Mouse (Mus musculus) hindbrain, postnatal 0 days (tissue): ENCODE results near the gene Tprgl. TPM values are rescaled to one million over a fixed set of nuclear protein-coding genes. Genes with fewer than 3 reads are reported as not detected.
A peak's percentile ranks its signal among the peaks of the same experiment; 100 is the strongest.

ENCODE experiments used
- ATAC-seq: fragments of 200-750 bp; cut with Nextera tagmentation; 2 replicates; pipeline ENCODE4 v1.8.0; 2017; ENCODE audit warnings: mild to moderate bottlenecking, moderate TSS enrichment, moderate library complexity
- DNase-seq: peaks from one replicate; pipeline ENCODE4 v3.0.0-alpha.2; 2015; ENCODE audit warnings: low spot score
- H3K27ac ChIP-seq: fragments of 300-500 bp; sonication (generic); 2 replicates; pipeline ENCODE4 v1.5.1; 2014; ENCODE audit warnings: mild to moderate bottlenecking
- H3K27me3 ChIP-seq: fragments of 300-500 bp; sonication (generic); 2 replicates; pipeline ENCODE4 v1.6.1; 2014; ENCODE audit warnings: low read length, mixed read lengths; ENCODE audit not compliant: insufficient read depth
- H3K36me3 ChIP-seq: fragments of 300-500 bp; sonication (generic); 2 replicates; pipeline ENCODE4 v1.6.1; 2014; ENCODE audit warnings: low read length, mixed read lengths; ENCODE audit not compliant: insufficient read depth
- H3K4me1 ChIP-seq: fragments of 300-500 bp; sonication (generic); 2 replicates; pipeline ENCODE4 v1.6.1; 2014; ENCODE audit warnings: antibody characterized with exemption, low read length, mixed read lengths; ENCODE audit not compliant: insufficient read depth
- H3K4me2 ChIP-seq: fragments of 300-500 bp; sonication (generic); 2 replicates; pipeline ENCODE4 v1.6.1; 2014; ENCODE audit warnings: low read depth, mild to moderate bottlenecking, low read length, moderate library complexity, mixed read lengths
- H3K4me3 ChIP-seq: fragments of 300-500 bp; sonication (generic); 2 replicates; pipeline ENCODE4 v1.5.1; 2014; ENCODE audit warnings: low read length
- H3K9ac ChIP-seq: fragments of 300-500 bp; sonication (generic); replicated peaks from 2 replicates; pipeline ENCODE4 v1.6.1; 2014; ENCODE audit warnings: mild to moderate bottlenecking, low read length, moderate library complexity, mixed read lengths
- H3K9me3 ChIP-seq: fragments of 300-500 bp; sonication (generic); 2 replicates; pipeline ENCODE4 v1.6.1; 2016; ENCODE audit warnings: low read length, mixed read lengths
- CTCF ChIP-seq: IDR thresholded peaks from 2 replicates; pipeline ENCODE4 v1.5.1; 2016; ENCODE audit warnings: antibody characterized with exemption, control low read depth, low read depth
- WGBS: fragments of 180-500 bp; shearing (Covaris S2); extraction: QIAGEN DNeasy Blood & Tissue Kit; methylation state at CpG from one replicate; pipeline ENCODE4 v1.1.7; 2014; 5-methylcytosine and 5-hydroxymethylcytosine counted together
- polyA plus RNA-seq: library from polyadenylated mRNA; unstranded; fragments of >200 nt; fragmentation: Nextera tagmentation; extraction: Ambion mirVana; gene quantifications from 2 replicates; pipeline ENCODE4 v1.2.1, GENCODE M21; 2015
- total RNA-seq: library from RNA; depleted of rRNA; stranded (reverse); fragments of >200 nt; gene quantifications from 2 replicates; pipeline ENCODE4 v1.2.3, GENCODE M21; 2014; rRNA removed

The Tprgl gene
- total and polyA plus RNA-seq, 2 experiments from 2014 or later: 212 to 239 TPM

DNA sequence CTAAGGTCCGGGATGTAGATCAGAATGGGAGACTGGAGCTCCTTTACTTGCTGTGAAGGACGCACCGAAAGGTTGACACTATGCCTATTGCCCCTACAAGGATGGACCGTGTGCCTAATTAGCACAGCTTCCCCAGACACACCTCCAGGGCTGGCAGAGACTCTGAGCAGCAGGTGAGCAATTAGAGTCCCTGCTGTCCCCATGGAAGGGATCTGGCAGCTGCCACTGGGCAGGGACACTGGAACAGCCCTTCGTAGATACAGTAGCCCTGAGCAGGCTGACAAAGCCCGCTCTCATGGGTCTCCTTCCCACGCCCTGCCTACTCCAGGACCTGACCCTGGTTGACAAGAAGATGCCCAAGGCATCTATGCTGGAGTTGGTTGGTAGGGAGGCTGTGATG is 38.1 kb downstream of the Tprgl start:
- no peak for TF ChIP-seq CTCF
- no peaks in the 10 kb centered on the region for H3K4me1 ChIP-seq
- H3K9ac ChIP-seq: no peak overlapping the region
- no peaks in the 10 kb centered on the region for H3K9me3 ChIP-seq
- no peaks in the 10 kb centered on the region for H3K27me3 ChIP-seq
- no peak overlapping the region for H3K27ac ChIP-seq
- WGBS: 66% methylated on average over 7 of the region's 7 CpGs
- no peak overlapping the region for H3K4me2 ChIP-seq
- ATAC-seq (no peak), DNase-seq (no peak)
- no peak overlapping the region for H3K4me3 ChIP-seq
- no peaks in the 10 kb centered on the region for H3K36me3 ChIP-seq

- no peak for TF ChIP-seq CTCF
- no peak overlapping the region for H3K4me3 ChIP-seq
- WGBS: 72% methylated on average over 11 of the region's 11 CpGs
- H3K9me3 ChIP-seq: no peaks in the 10 kb centered on the region
- H3K36me3 ChIP-seq: no peaks in the 10 kb centered on the region
- no peaks in the 10 kb centered on the region for H3K27me3 ChIP-seq
- no peaks in the 10 kb centered on the region for H3K4me1 ChIP-seq
- no peak overlapping the region for H3K27ac ChIP-seq
- H3K9ac ChIP-seq: no peak overlapping the region
- DNase-seq (no peak), ATAC-seq (no peak)
- no peak overlapping the region for H3K4me2 ChIP-seq
Observed at GRCm38 (mm10) chr4:154121800-154122199, 38.7 kb downstream of the Tprgl start.

- DNase-seq: no peak
- WGBS: 68% methylated on average over 9 of the region's 9 CpGs
Observed at GRCm38 (mm10) chr4:154119208-154119607, 41.3 kb downstream of the Tprgl start.

GRCm38 (mm10) chr4:154118782-154119181 is 41.7 kb downstream of the Tprgl start:
- no peak for DNase-seq
- H3K9me3 ChIP-seq: no peaks in the 10 kb centered on the region
- no peak for TF ChIP-seq CTCF
- no peak overlapping the region for H3K9ac ChIP-seq
- H3K4me1 ChIP-seq: no peaks in the 10 kb centered on the region
- no peaks in the 10 kb centered on the region for H3K27me3 ChIP-seq
- H3K4me2 ChIP-seq: no peak overlapping the region
- H3K36me3 ChIP-seq: no peaks in the 10 kb centered on the region
- WGBS: 59% methylated on average over 9 of the region's 9 CpGs
- 0 out of 2 replicates have a peak, but pooled peaks have one; percentile 18 for ATAC-seq
- H3K27ac ChIP-seq: no peak overlapping the region
- no peak overlapping the region for H3K4me3 ChIP-seq

More at GRCm38 (mm10) chr4:154119208-154119607, 41.3 kb downstream of the Tprgl start:
- ATAC-seq: 0 out of 2 replicates have a peak, but pooled peaks have one; percentile 15
- no peak for TF ChIP-seq CTCF
- no peak overlapping the region for H3K9ac ChIP-seq
- no peaks in the 10 kb centered on the region for H3K9me3 ChIP-seq
- no peaks in the 10 kb centered on the region for H3K36me3 ChIP-seq
- H3K27me3 ChIP-seq: no peaks in the 10 kb centered on the region
- no peaks in the 10 kb centered on the region for H3K4me1 ChIP-seq
- no peak overlapping the region for H3K27ac ChIP-seq
- H3K4me2 ChIP-seq: no peak overlapping the region
- H3K4me3 ChIP-seq: no peak overlapping the region

DNA sequence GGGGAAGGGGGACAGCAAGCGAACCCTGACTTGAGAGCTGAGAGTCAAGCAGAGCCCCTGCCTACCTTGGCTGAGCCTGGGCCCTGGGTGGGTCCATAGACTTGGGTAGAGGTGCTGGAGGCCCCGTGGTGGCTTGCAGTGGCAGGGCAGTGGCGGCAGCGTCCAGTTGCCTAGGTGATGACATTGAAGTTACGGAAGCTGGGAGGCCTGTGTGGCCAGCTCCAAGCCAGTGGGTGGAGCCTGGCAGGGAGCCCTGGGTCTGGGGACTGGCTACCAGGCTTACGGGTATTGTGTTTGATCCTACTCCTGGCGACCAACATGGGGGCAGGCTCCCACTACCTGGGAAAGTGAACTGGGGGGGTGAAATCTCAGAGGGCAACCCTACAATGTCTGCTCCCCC is 44.0 kb downstream of the Tprgl start:
- DNase-seq: no peak
- H3K4me3 ChIP-seq: no peak overlapping the region
- no peaks in the 10 kb centered on the region for H3K9me3 ChIP-seq
- H3K4me1 ChIP-seq: no peaks in the 10 kb centered on the region
- H3K4me2 ChIP-seq: no peak overlapping the region
- TF ChIP-seq CTCF: no peak
- H3K9ac ChIP-seq: no peak overlapping the region
- no peaks in the 10 kb centered on the region for H3K27me3 ChIP-seq
- H3K27ac ChIP-seq: no peak overlapping the region
- no peaks in the 10 kb centered on the region for H3K36me3 ChIP-seq
- ATAC-seq: no peak
- 30% methylated on average over 7 of the region's 7 CpGs for WGBS

DNA sequence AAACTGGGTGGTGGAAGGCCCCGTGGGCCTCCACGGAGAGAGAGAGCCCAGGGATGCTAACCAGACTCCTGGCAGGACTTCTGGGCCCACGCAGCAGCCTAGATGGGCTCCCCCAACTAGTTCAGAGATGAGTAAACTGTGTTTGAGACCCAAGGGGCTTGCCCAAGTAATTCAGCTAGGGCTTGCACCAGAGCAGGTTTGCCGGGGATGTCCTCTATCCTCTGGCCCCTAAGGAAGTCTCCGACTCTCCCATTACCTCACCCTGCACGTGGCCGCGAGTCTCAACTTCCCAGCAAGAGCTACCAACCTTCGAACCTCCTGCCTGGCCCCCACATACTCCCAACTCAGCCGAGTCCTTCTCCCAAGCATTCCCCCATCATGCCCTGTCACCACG is 50.6 kb downstream of the Tprgl start:
- Histone ChIP-seq H3K4me3 (no peak overlapping the region), H3K36me3 (no peaks in the 10 kb centered on the region), H3K27ac (peak overlapping the region; percentile 42; the same call in 1 of the 2 replicates), H3K4me1 (0 out of 2 replicates have a peak, but pooled peaks cover 5% of the 10 kb centered on the region), H3K4me2 (peak overlapping the region; percentile 10; the same call in 1 of the 2 replicates), H3K9ac (no peak overlapping the region), H3K27me3 (no peaks in the 10 kb centered on the region), H3K9me3 (no peaks in the 10 kb centered on the region)
- no peak for TF ChIP-seq CTCF
- no peak for ATAC-seq
- WGBS: 70% methylated on average over 11 of the region's 11 CpGs
- DNase-seq: no peak

DNA sequence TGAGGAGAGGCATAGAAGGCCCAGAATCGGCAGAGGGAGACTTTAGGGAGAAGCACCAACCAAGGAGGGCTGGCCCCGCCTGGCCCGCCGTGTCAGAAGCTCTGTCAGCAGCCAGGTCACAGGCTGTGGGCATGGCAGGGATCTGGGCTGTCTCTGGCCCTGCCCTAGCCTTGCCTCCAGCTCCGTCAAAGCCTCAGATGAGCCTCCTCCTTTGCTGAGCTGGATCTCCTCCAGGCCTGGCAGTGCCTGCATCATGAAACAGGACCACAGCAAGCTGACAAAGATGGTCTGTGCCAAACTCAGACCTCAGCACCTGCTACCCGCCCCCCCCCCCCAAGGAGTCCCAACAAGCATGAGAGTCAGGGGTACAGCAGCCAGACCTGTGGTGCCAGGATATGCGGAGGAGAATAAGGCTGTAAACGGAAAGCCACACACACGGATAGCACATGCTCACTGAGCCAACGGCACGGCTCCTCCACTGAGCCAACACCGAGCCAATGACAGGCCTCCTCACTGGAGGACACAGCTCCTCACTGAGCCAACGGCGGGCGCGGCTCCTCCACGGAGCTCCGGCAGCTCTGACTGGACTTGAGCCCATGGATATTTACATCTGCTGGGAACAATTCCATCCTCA is 51.1 kb downstream of the Tprgl start:
- peak overlapping the region; percentile 42; the same call in 1 of the 2 replicates for H3K27ac ChIP-seq

More for the DNA sequence above, 51.1 kb downstream of the Tprgl start:
- Histone ChIP-seq H3K4me2 (peak overlapping the region; percentile 10; the same call in 1 of the 2 replicates), H3K9ac (no peak overlapping the region), H3K36me3 (no peaks in the 10 kb centered on the region), H3K27me3 (no peaks in the 10 kb centered on the region; the same call in 1 of the 2 replicates), H3K4me1 (0 out of 2 replicates have a peak, but pooled peaks cover 5% of the 10 kb centered on the region), H3K4me3 (no peak overlapping the region), H3K9me3 (no peaks in the 10 kb centered on the region)
- DNase-seq (peak; percentile 77), ATAC-seq (peak; percentile 85)
- TF ChIP-seq CTCF: no peak
- WGBS: 29% methylated on average over 18 of the region's 18 CpGs

Other genes with a start within 250 kb of the Tprgl start
- 18.9 and 47.4 TPM in 2 replicates for gene A430005L14Rik, start 203.4 kb downstream of the Tprgl start, total RNA-seq
- 45.3 and 48.2 TPM in 2 replicates for gene A430005L14Rik, start 203.4 kb downstream of the Tprgl start, polyA plus RNA-seq
- 15.1 and 25.7 TPM in 2 replicates for gene Dffb, start 185.5 kb downstream of the Tprgl start, total RNA-seq
- 10.6 and 13.1 TPM in 2 replicates for gene Dffb, start 185.5 kb downstream of the Tprgl start, polyA plus RNA-seq
- gene Cep104, start 185.5 kb downstream of the Tprgl start, total RNA-seq: 11.2 and 11.7 TPM in 2 replicates
- gene Cep104, start 185.5 kb downstream of the Tprgl start, polyA plus RNA-seq: 11.6 and 13.9 TPM in 2 replicates
- gene Lrrc47, start 148.9 kb downstream of the Tprgl start, total RNA-seq: 24.2 and 32.1 TPM in 2 replicates
- gene Lrrc47, start 148.9 kb downstream of the Tprgl start, polyA plus RNA-seq: 17.6 and 22.0 TPM in 2 replicates
- 12.4 and 20.7 TPM in 2 replicates for gene Smim1, start 134.4 kb downstream of the Tprgl start, total RNA-seq
- 17.1 and 17.7 TPM in 2 replicates for gene Smim1, start 134.4 kb downstream of the Tprgl start, polyA plus RNA-seq
- gene Ccdc27, start 118.0 kb downstream of the Tprgl start, total RNA-seq: not detected in 2 replicates
- gene Ccdc27, start 118.0 kb downstream of the Tprgl start, polyA plus RNA-seq: not detected in 2 replicates
- gene Trp73, start 20.5 kb downstream of the Tprgl start, total RNA-seq: 0.83 and 1.2 TPM in 2 replicates
- 0.96 and 1.3 TPM in 2 replicates for gene Trp73, start 20.5 kb downstream of the Tprgl start, polyA plus RNA-seq
- 55.0 and 76.7 TPM in 2 replicates for gene Wrap73, start 18.3 kb downstream of the Tprgl start, total RNA-seq
- gene Wrap73, start 18.3 kb downstream of the Tprgl start, polyA plus RNA-seq: 36.3 and 36.5 TPM in 2 replicates
- 40.5 and 54.8 TPM in 2 replicates for gene Megf6, start 10.1 kb upstream of the Tprgl start, total RNA-seq
- gene Megf6, start 10.1 kb upstream of the Tprgl start, polyA plus RNA-seq: 7.0 and 7.2 TPM in 2 replicates
- 4.3 and 5.3 TPM in 2 replicates for gene Arhgef16, start 141.0 kb upstream of the Tprgl start, total RNA-seq
- 2.0 and 2.6 TPM in 2 replicates for gene Arhgef16, start 141.0 kb upstream of the Tprgl start, polyA plus RNA-seq
- not detected in 2 replicates for gene B230104I21Rik, start 175.5 kb upstream of the Tprgl start, total RNA-seq
- gene B230104I21Rik, start 175.5 kb upstream of the Tprgl start, polyA plus RNA-seq: not detected in 2 replicates